13 mouse cellular contexts compared by ENCODE assay signal in genomic region chr1:188567486-188567885, GRCm38 (mm10).
"Had no signal": no experiment of that assay in that cellular context is flagged by ENCODE, and none has a peak within 500 bp of the region (broad histone marks: within the 10 kb centered on the region; RNA-seq: fewer than 3 reads in every experiment).

No protein-coding gene starts in this region.

- H3K9ac ChIP-seq: limb, embryonic 15.5 days; liver, embryonic 12.5 days; lung, embryonic 15.5 days; midbrain, embryonic 12.5 days; neural tube, embryonic 15.5 days had no signal

- H3K36me3 ChIP-seq: limb, embryonic 15.5 days; liver, embryonic 12.5 days; lung, embryonic 15.5 days; midbrain, embryonic 12.5 days; neural tube, embryonic 15.5 days had no signal

- DNase-seq: kidney, adult 9 months; kidney, postnatal 36 days; right cerebral cortex, postnatal 4 days; spleen, adult 18-20 months; thymus, adult 2 months; thymus, postnatal 25 days had no signal

- ATAC-seq: liver, embryonic 12.5 days had no signal

- H3K4me3 ChIP-seq: limb, embryonic 15.5 days; liver, embryonic 12.5 days; lung, embryonic 15.5 days; midbrain, embryonic 12.5 days; myocyte; neural tube, embryonic 15.5 days had no signal

- H3K4me1 ChIP-seq: limb, embryonic 15.5 days; liver, embryonic 12.5 days; lung, embryonic 15.5 days; neural tube, embryonic 15.5 days had no signal

- H3K27me3 ChIP-seq: limb, embryonic 15.5 days; liver, embryonic 12.5 days; lung, embryonic 15.5 days; midbrain, embryonic 12.5 days; neural tube, embryonic 15.5 days had no signal

- H3K27ac ChIP-seq: kidney, postnatal 0 days; limb, embryonic 15.5 days; liver, embryonic 12.5 days; lung, embryonic 15.5 days; midbrain, embryonic 12.5 days; neural tube, embryonic 15.5 days had no signal

- H3K4me2 ChIP-seq: limb, embryonic 15.5 days; liver, embryonic 12.5 days; lung, embryonic 15.5 days; midbrain, embryonic 12.5 days; neural tube, embryonic 15.5 days had no signal

- H3K9me3 ChIP-seq: limb, embryonic 15.5 days; liver, embryonic 12.5 days; lung, embryonic 15.5 days; midbrain, embryonic 12.5 days; neural tube, embryonic 15.5 days had no signal
